Mouse (Mus musculus) T-helper 17 cell (primary cell): ENCODE data around the gene Acsm2.

ENCODE experiments used
- in situ Hi-C, 2 experiments: fragments of 300-600 bp; cut with MboI, MseI; formaldehyde crosslinking; loops; 1 replicate in 1 of 2; 2 replicates in 1 of 2; pipeline ENCODE4 v1.15.1; 2025; ENCODE audit warnings: high pct_unique_total_duplicates in 2 of 2

Gene Acsm2

DNA sequence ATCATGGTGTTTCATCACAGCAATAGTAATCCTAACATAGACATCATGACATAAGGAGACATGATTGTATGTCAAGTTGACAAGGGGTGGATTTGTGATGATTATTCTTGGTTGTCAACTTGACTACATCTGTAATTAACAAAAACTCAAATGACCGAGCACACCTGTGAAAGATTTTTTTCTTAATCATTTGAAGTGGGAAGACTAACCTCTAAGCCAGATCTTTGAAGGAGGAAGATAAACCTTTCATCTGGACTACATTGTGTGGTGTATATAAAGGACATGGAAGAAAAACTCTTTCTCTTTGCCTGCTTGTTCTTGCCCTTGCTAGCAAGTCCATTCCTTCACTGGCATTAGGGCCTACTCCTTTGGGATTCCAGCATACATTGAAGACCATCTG is at the start of gene Acsm2:
Gene Acsm2 (plus strand): TSS at position 301 of the 400 bp plus-strand sequence.
- in situ Hi-C loops: no loop called here

DNA sequence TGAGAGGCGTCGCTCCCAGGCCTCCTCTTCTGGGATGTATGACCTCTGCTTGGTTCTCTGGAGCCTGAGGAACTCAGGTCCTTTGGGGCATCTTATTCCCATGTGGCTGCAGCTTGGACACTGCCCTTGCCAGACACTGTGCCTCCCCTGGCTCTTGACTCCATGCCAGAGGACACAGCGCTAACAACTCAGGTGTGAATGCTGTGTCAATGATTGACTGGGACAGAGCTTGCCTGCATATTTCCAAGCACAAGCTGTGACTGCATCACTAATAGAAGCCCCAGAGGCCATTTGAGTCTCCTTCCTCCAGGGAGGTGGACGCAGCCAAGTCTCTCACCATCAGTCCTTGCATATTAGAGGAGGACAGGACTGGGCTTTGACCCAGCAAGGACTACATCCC is 43.0 kb upstream of the Acsm2 start:
- in situ Hi-C loops: loop anchor here (5.0 to 10.0 kb wide), 3 partner anchors 489 to 726 kb away; no protein-coding TSS in a partner anchor

DNA sequence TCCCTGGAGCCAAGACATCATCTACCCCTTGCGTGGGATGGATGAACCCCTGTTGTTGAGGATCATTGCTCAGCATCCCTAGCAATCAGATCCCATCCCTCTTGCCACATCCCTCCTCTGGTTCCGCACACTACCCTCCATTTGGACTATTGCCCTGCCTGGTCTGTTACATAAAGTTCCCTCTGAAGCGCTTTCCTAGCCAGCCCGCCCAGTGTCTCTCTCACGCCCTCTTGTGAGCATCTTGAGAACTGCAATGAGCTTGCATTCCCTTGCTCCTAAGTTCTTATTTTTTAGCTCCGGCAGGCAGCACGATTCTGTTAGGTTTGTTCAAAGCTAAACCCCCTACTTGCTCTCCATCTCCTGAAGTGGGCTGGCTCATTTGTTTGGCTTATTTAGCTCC is 41.1 kb upstream of the Acsm2 start:
- in situ Hi-C loops: loop anchor here (5.0 to 10.0 kb wide), 3 partner anchors 491 to 728 kb away; no protein-coding TSS in a partner anchor

DNA sequence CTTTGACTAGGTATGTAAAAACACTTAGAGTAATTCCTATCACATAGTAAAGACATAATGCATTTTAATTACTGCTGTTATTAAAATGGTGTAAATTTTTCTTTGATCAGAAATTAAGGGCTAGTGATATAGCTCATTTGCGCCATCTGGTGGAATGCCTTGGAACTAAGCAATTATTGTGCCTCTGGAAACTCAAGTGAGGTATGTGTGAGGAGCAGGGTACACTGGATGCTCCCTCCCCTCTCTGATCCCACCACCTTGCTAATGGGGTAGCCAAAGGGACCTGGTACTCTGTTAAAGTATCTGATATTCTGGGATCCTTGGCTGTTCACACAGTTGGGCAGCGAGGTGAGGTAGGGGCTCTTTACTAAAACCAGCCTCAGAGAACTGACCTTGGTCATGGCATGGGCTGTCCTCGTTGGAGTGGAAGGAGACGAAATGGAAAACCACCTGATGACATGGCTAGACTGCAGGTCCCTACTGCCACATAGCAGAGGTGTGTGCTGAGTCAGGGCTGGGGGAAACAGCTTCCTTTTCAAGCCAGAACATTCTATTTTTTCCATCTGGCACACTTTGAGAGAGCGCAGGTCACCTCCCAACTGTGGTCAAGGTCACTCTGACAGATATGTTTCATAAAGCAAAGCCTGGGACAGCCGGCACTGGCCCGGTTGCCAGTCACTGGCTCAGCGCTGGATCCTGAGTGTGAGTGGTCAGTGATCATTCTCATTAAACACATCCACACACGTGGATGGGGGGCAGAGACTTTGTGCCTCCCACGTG is 38.5 kb upstream of the Acsm2 start:
- in situ Hi-C loops: loop anchor here (5.0 to 10.0 kb wide), 2 partner anchors 731 to 743 kb away; no protein-coding TSS in a partner anchor

DNA sequence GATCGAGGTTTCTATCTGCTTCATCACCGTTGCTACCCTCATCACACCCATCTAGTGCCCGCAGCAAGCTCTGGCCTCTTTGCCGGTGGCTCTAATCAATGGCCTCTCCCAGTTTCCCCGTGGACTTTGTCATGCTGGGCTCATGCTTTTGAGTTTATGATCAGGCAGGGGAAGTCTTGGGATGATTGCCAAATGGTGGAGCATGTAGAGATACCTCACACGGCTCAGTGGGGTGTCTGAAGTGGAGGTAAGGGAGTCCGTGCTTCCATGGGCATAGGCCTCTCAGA is 37.9 kb upstream of the Acsm2 start:
- in situ Hi-C loops: loop anchor here (5.0 to 10.0 kb wide), 2 partner anchors 731 to 744 kb away; no protein-coding TSS in a partner anchor

DNA sequence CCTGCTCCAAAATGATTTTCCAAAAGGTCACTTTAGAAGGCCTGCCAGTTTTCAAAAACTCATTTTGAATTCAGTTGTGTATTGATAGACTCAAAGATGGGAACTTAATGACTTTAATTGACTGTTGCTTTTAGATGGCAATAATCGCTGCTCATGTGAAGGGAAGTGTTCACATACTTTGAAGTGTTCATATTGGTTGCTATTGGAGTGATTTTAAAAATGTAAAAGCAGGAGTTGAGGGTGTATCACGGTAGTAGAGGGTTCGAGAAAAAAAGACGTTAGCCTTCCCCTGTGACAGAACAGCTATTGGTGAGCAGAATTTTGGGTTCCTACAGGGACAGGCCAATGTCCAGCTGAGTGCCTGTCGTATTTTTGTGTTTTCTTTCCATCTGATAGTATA is 35.0 kb upstream of the Acsm2 start, which contains the start of gene Acsm5:
Gene Acsm5 (plus strand): TSS at position 301 of the 400 bp plus-strand sequence.
- in situ Hi-C loops: loop anchor here (5.0 to 10.0 kb wide), 2 partner anchors 734 to 747 kb away; no protein-coding TSS in a partner anchor

DNA sequence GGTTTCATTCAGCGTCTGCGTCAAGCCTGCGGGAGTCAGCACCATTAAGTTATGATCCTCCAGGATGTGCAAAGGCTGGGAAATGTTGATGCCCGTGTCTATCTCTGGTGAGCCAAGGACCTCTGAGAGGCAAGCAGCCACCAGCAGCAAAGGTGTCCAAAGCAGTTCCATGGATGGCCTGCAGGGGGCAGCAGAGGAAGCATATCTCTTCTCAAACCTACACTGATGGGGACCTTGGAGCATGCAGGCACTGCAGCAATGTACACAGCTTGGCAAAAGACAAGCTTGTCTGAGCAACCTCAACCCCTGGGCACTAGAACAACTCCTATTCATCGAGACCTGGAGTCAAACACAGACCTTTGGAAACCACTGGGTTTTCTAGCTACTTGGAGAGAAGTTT is 34.5 kb upstream of the Acsm2 start:
- in situ Hi-C loops: loop anchor here (5.0 to 10.0 kb wide), 2 partner anchors 735 to 747 kb away; no protein-coding TSS in a partner anchor

DNA sequence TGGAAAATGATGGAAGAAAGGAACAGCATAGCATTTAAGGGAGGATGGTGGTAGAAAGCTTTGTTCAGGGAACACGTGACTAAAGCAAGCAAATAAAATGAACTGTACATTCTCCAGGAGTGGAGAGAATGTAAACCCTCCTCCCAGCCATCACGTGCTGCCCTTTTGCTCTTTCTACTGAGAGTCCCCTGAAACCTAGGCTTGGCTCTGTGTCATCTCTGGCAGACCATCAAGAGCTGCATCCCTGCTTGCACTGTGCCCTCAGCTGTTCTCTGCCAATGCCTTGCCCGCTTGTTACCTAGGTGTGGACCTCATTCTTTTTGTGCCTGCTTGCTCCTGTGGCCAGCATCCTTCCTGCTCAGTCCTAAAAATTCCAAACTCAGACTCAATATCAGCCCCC is 32.3 kb upstream of the Acsm2 start:
- in situ Hi-C loops: no loop called here

DNA sequence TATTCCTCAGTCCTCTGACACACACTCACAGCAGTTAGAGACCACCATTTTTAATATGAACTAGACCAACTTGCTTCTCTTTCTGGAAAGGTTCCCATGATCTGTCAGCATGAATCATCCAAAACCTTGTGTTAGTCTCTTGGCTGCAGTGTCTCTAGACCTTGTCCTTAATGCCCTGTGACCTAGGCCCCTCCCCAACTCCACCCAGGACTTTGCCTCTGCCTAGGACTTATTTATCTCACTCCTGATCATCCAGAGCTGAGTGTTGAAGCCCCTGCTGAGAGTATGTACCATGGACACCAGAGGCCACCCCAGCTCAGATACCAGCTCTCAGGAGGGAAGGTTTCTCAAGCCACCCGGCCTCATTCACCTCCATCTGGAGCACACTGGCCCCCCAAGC is 31.8 kb upstream of the Acsm2 start:
- in situ Hi-C loops: no loop called here

DNA sequence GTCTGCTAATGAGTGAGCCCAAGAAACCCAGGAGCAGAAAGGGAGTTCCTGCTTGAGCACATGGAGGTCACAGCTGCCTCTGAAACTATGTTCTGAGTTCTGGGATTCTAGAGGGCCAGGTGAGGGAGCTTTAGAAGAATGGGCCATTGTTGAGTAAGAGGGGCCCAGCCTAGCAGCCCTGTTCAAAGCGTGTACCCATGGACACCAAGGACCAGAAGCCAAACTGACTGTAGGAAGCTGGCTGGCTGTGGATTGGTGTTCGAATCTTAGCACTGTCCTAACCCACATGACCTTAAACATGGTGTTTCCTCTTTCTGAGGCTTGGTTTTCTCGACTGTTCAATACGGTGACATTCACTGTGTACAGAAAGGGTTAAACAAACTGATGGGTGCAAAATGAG is 30.8 kb upstream of the Acsm2 start, which contains the start of gene Pdilt:
Gene Pdilt (minus strand): TSS at position 101 of the 400 bp plus-strand sequence.
- in situ Hi-C loops: no loop called here

DNA sequence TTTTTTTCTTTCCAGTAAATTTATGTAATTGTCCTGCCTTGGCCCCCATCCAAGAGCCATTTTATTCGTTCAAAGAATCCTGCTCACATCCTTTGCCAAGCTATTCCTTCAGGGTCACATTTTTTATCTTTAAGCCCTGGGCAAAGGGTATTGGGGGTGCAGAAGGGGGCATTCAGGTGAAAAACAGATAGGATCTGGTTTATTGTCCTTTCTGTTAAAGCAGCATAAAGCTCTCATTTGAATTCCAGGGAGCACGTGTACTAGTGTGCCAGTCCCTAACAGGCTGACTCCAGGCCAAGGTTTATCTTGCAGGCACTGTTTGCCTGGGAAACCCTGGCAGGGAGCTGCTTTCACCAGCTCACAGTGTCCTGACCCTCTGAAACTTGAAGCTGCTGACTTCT is 28.3 kb upstream of the Acsm2 start:
- in situ Hi-C loops: no loop called here

DNA sequence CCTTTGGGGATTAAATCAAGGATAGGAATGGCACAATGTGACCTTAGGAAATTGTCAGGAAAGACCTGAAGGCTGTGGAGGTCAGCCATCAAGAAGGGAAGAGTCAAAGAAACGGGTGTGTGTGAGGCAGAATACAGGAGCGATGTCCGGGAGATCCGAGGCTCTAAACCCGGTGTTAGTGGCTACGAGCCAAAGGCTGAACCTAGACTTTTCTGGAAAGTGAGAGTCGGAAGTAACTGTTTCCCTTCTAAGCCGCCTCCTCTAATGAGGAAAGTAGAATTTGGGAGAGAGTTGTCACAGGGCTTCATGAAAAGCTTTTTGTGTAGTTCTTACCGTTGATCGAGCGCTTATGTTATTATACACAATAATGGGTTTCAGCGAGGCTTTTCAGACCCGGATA is 27.7 kb upstream of the Acsm2 start:
- in situ Hi-C loops: no loop called here

DNA sequence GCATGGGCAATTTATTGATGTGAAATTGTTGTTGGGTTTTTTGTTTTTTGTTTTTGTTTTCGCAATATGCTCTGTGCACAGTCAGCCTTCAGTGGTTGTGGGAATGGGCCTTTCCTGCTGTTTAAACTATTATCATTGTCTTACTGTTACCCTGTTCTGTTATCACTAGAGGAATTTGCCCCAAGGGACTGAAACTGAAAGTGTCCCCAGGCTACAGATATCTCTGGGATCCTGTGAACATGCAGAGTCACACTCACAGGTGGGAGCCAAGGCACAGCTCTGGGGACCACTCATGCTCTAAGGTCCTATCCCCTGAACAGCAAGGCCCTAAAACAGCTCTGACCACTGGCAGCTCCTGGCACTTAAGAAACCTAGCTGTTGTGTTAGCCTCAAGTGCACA is 27.0 kb upstream of the Acsm2 start:
- in situ Hi-C loops: no loop called here

DNA sequence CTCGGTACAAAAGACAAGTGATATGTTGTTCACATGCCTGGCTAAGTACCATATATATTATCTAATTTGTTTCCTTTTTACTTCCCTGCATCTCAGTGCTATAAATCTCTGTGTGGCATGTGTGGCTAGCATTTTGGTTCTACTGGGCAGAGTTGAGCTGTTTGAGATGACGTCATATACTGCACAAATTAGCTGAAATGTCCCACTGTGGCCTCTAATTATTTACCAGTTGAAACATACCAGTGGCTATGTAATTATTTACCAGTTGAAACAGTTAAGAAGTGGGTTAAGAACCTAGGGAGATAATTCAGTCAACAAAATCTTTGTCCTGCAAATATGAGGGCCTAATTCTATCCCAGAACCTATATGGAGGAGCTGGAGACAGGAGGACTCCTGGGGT is 26.6 kb upstream of the Acsm2 start:
- in situ Hi-C loops: no loop called here

DNA sequence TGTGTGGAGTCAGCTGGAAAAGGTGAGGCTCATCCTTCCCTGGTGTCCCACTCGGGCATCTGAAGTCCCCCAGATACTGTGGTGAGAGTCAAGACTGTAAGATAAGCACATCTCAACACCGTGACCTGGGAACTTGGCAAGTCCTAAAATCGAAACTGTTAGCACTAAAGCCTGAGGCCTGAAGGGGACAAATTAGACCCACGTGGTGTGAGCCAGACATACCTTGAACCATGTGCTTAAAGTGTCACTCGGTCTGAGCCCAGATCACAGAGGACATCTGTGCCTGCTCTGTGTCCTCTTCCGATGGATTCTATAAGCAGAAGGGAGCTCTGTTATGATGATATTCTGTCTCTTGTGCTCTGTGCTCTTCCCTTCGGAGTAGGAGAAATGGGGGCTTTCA is 25.5 kb upstream of the Acsm2 start:
- in situ Hi-C loops: no loop called here

DNA sequence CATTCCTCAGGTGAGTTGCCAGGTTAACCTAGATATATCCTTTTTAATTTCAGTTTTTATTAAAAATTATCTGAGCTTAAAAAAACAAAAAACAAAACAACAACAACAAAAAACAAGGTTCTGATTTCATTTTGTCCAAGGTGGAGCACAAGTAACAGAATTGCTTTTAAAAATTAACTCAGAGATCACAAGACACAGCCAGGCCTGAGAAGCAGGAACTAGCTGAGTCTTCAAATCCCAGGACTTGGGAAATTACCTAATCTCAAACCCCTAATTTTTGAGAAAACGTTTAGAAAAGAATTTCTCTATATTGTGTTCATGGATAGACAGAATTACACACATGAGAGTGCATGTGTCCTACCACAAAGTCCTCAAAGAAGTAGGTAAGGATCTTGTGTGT is 21.2 kb upstream of the Acsm2 start:
- in situ Hi-C loops: loop anchor here (5.0 kb wide), 1 partner anchor 51 kb away; no protein-coding TSS in a partner anchor

DNA sequence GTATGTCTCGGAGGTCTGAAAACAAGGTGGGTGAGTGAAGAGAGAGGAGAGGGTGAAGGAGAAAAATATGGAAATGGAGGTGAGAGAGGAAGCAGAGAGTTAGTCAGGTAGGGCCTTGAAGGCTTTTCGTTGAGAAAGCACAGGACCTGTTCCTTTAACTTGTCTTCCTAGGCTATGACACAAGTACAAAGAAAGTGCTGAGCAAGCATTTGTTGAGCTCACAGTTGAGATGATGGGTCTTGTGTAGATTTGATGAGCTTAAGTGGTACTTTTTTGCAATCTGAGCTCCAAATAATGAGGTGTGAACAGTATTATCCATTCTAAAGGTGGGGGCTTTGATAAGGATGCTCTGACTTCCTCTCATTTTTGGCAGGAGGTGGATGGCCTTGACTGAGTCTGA is 19.8 kb upstream of the Acsm2 start:
- in situ Hi-C loops: loop anchor here (5.0 kb wide), 1 partner anchor 52 kb away; no protein-coding TSS in a partner anchor

DNA sequence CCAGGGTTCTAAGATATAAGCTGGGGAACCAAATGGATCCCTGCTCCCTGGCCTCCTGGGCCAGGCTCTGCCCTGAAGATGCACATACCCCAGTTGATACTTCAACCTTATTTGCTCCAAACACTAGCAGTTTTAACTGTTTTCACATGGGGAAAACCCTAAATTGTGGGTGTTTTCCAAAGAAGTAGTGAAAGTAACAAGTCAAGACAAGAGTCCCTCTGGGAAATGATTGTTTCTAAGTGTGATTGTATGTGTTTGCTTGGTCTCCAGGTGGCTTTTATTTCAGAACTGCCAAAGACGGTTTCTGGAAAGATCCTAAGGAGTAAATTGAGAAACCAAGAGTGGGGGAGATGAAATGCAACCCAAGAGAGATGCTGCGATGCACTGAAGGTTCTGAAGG is 11.7 kb upstream of the Acsm2 start:
- in situ Hi-C loops: no loop called here

DNA sequence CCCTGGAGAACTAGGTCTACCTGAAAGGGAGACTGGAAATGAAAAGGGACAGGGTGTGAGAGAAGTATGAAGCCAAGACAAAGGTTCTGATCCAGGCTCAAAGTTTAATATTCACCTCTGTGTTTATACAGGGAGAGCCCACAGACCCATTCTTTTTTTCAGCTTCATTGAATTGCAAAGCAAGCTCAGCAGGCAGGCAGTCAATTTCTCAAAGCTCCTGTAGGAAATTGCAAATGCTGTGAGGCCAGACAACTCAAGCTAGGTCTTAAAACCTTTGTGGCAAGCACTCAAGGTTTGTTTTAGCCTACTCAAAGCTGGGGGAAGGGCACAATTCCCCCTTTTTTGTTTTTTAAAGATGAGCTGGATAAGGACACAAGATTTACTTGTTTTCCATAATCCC is 8.6 kb upstream of the Acsm2 start:
- in situ Hi-C loops: no loop called here

DNA sequence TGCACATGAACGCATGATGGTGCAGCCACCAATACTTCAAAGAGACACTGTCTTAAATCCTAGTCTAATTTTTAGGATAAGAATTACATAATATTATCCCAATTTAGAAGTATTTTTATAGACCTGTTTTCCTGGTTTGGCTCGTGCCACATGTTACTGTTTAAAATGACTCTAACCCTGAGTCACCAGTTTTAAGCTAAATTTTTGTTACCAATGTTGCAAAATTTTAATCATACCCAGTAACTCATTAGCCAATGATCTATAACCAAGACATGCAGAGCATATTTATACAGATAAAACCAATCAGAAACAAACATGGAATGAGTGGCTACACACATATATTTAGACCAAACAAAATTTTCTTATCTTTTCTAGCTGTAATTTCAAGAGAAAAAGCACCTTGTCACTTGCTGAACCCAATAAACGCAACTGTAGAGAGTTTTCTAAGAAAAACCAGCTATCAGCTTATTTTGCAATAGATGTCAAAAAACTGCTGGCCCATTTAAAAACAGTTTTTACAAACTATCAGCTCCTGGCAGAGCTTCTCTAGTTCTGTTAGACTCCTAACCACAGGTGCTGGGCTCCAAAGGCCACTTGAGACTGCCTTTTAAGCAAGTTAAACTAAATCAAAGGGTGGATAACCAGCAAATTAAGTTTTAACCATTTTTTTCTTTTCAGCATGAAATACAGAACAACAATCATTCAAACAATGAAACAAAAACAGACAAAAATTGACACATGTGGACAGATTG is 3.5 kb upstream of the Acsm2 start:
- in situ Hi-C loops: no loop called here

DNA sequence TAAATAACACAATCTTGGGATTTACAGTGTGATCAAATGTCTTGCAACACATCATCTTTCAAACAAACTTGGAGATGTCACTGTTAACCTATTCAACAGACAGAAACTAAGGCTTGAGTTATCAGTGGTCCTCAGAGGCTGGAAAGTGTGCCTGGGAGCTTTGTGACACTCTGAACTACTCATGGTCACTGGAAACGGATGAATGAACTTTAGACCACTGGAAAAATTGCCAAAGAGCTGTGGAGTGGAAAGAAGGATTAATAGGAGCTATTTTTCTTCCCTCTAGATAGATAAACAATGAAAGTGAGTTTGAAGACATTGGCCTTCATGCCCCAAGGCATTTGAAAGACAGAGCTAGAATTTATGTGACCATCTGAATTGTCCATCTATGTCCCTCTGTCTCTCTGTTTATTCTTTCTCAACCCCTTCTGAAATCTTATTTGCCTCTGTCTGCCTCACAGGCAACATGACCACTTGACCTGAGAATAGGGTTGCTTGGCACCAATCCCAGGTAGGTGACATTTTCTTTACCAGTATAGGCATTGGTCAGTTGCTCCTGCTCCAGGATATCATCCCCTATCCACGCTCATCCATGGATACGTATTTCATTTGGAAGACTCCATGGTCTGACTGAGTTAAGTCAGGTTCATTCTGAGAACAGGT is 5.8 kb downstream of the Acsm2 start:
- in situ Hi-C loops: no loop called here

DNA sequence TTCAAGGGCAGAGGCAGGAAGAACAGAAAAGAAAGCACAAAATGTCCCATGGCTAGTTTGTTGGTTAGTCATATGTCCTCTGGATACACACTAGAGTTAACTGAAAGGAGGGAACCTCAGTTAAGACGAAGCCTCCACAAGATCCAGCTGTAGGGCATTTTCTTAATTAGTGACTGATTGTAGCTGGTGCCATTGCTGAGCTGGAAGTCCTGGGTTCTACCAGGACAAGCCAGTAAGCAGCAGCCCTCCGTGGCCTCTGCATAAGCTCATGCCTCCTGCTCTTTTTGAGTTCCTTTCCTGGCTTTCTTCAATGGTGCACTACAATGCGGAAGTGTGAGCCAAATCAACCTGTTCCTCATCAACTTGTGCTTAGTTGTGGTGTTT is 6.3 kb downstream of the Acsm2 start:
- in situ Hi-C loops: no loop called here
